Comparison of ENCODE assay signal across 12 mouse cellular contexts in genomic region chr5:28466351-28466750, GRCm38 (mm10). TPM values are rescaled to one million over a fixed set of nuclear protein-coding genes. Genes with fewer than 3 reads are reported as not detected.
A peak's percentile ranks its signal among the peaks of the same experiment; 100 is the strongest.
DNase-seq lines count a peak whose midpoint lies in the region; ATAC-seq lines count a peak whose summit lies in the region.
"Had no signal": no experiment of that assay in that cellular context is flagged by ENCODE, and none has a peak within 500 bp of the region (broad histone marks: within the 10 kb centered on the region; RNA-seq: fewer than 3 reads in every experiment).

No protein-coding gene starts in this region.

- H3K9me3 ChIP-seq in heart, embryonic 11.5 days (replicated peaks; ENCODE audit: control insufficient read depth, low read length) = no peaks in the 10 kb centered on the region
- H3K9me3 ChIP-seq in neural tube, embryonic 11.5 days (ENCODE audit: control insufficient read depth, low read length) = no peaks in the 10 kb centered on the region
- no peaks in the 10 kb centered on the region for H3K9me3 ChIP-seq in limb, embryonic 11.5 days (ENCODE audit: control insufficient read depth, low read length)
- no peaks in the 10 kb centered on the region for H3K9me3 ChIP-seq in stomach, embryonic 15.5 days

- intact Hi-C loops in heart, postnatal 10 days (cut with DNase I) = loop anchor here (5.0 kb wide), 1 partner anchor 826 kb away; no protein-coding TSS in a partner anchor

- peak overlapping the region; percentile 28 for H3K4me3 ChIP-seq in heart, embryonic 11.5 days (ENCODE audit: low read depth, low read length)
- H3K4me3 ChIP-seq in neural tube, embryonic 11.5 days (ENCODE audit: low read depth, low read length) = peak overlapping the region; percentile 31
- peak overlapping the region; percentile 20 for H3K4me3 ChIP-seq in limb, embryonic 11.5 days (ENCODE audit: low read depth, low read length)
- peak overlapping the region; percentile 52 for H3K4me3 ChIP-seq in stomach, embryonic 15.5 days (replicated peaks)

- DNase-seq in heart, postnatal 10 days = no peak
- DNase-seq in neural tube, embryonic 11.5 days (ENCODE audit: low spot score) = no peak
- DNase-seq in neural tube, embryonic 10.5 days (ENCODE audit: extremely low spot score, low spot score) = no peak
- no peak for DNase-seq in limb, embryonic 11.5 days (ENCODE audit: low spot score)
- no peak for DNase-seq in kidney, postnatal 10 days
- no peak for DNase-seq in layer of hippocampus, adult 11-12 months (ENCODE audit: low spot score)
- DNase-seq: cerebellum, adult 8-10 months; thymus, postnatal 36 days had no signal

- H3K27ac ChIP-seq in heart, embryonic 11.5 days (ENCODE audit: low read depth, low read length) = no peak overlapping the region
- H3K27ac ChIP-seq in neural tube, embryonic 11.5 days (ENCODE audit: low read depth, low read length) = no peak overlapping the region
- no peak overlapping the region for H3K27ac ChIP-seq in limb, embryonic 11.5 days (replicated peaks; ENCODE audit: low read depth, low read length)
- H3K27ac ChIP-seq in stomach, embryonic 15.5 days = peak overlapping the region; percentile 82

- peak overlapping the region; percentile 60 for H3K4me2 ChIP-seq in heart, embryonic 11.5 days
- peak overlapping the region; percentile 73 for H3K4me2 ChIP-seq in neural tube, embryonic 11.5 days (ENCODE audit: low read depth)
- H3K4me2 ChIP-seq in limb, embryonic 11.5 days (ENCODE audit: low read depth, severe bottlenecking) = peak overlapping the region; percentile 37
- H3K4me2 ChIP-seq in stomach, embryonic 15.5 days = peak overlapping the region; percentile 84

- no peak for ATAC-seq in heart, embryonic 11.5 days (replicated peaks; ENCODE audit: insufficient number of reproducible peaks, low FRiP score, low TSS enrichment)
- no peak for ATAC-seq in neural tube, embryonic 11.5 days (ENCODE audit: insufficient read depth, low FRiP score, low TSS enrichment)
- ATAC-seq in limb, embryonic 11.5 days (ENCODE audit: insufficient number of reproducible peaks, low FRiP score, low TSS enrichment, low read depth) = no peak
- ATAC-seq in stomach, embryonic 15.5 days (ENCODE audit: insufficient read depth, low FRiP score, low read depth) = no peak

- H3K27me3 ChIP-seq in heart, embryonic 11.5 days (ENCODE audit: control insufficient read depth, insufficient read depth, low read length) = peaks cover 88% of the 10 kb centered on the region
- peaks cover 72% of the 10 kb centered on the region for H3K27me3 ChIP-seq in neural tube, embryonic 11.5 days (ENCODE audit: control insufficient read depth, insufficient read depth, low read length)
- H3K27me3 ChIP-seq in limb, embryonic 11.5 days (ENCODE audit: control insufficient read depth, insufficient read depth, low read length) = peaks cover 75% of the 10 kb centered on the region
- peaks cover 78% of the 10 kb centered on the region for H3K27me3 ChIP-seq in stomach, embryonic 15.5 days (replicated peaks)

- no peak overlapping the region for H3K9ac ChIP-seq in heart, embryonic 11.5 days (ENCODE audit: low read depth, low read length)
- H3K9ac ChIP-seq in neural tube, embryonic 11.5 days (ENCODE audit: low read length) = no peak overlapping the region; the same call in 1 of the 2 replicates
- no peak overlapping the region for H3K9ac ChIP-seq in limb, embryonic 11.5 days (ENCODE audit: low read length)
- 0 out of 2 replicates have a peak overlapping the region, but pooled peaks have one; percentile 3 for H3K9ac ChIP-seq in stomach, embryonic 15.5 days

- under 1% methylated on average over 15 of the region's 15 CpGs for WGBS in heart, embryonic 11.5 days (ENCODE audit: insufficient replicate concordance)
- under 1% methylated on average over 15 of the region's 15 CpGs for WGBS in neural tube, embryonic 11.5 days
- WGBS in limb, embryonic 11.5 days = 1% methylated on average over 15 of the region's 15 CpGs
- WGBS in stomach, embryonic 15.5 days = 2% methylated on average over 14 of the region's 15 CpGs

- H3K4me1 ChIP-seq in heart, embryonic 11.5 days (ENCODE audit: control insufficient read depth, insufficient read depth, low read length) = peaks cover 7% of the 10 kb centered on the region; the same call in 1 of the 2 replicates
- H3K4me1 ChIP-seq in neural tube, embryonic 11.5 days (ENCODE audit: control insufficient read depth, insufficient read depth, low read length) = peaks cover 3% of the 10 kb centered on the region; the same call in 1 of the 2 replicates
- peaks cover 11% of the 10 kb centered on the region; the same call in 1 of the 2 replicates for H3K4me1 ChIP-seq in limb, embryonic 11.5 days (ENCODE audit: control insufficient read depth, insufficient read depth, low read length)
- H3K4me1 ChIP-seq in stomach, embryonic 15.5 days = 0 out of 2 replicates have a peak, but pooled peaks cover 3% of the 10 kb centered on the region

- no peaks in the 10 kb centered on the region for H3K36me3 ChIP-seq in heart, embryonic 11.5 days (ENCODE audit: control insufficient read depth, insufficient read depth, low read length)
- no peaks in the 10 kb centered on the region for H3K36me3 ChIP-seq in neural tube, embryonic 11.5 days (ENCODE audit: control insufficient read depth, insufficient read depth, low read length)
- no peaks in the 10 kb centered on the region for H3K36me3 ChIP-seq in limb, embryonic 11.5 days (ENCODE audit: control insufficient read depth, insufficient read depth, low read length)
- no peaks in the 10 kb centered on the region for H3K36me3 ChIP-seq in stomach, embryonic 15.5 days

RNA-seq across cellular contexts. Expression of gene Shh, which starts 0.7 kb away (rescaled TPM):
- polyA plus RNA-seq in heart, embryonic 11.5 days (2014; fragmentation: Nextera tagmentation; extraction: Ambion mirVana) = 0.10 and 0.13 TPM in 2 replicates
- total RNA-seq in heart, postnatal 10 days (2021) = not detected
- 1.9 and 2.5 TPM in 2 replicates for polyA plus RNA-seq in neural tube, embryonic 11.5 days (2014; fragmentation: Nextera tagmentation; extraction: Ambion mirVana)
- 1.2 and 1.3 TPM in 2 replicates for polyA plus RNA-seq in limb, embryonic 11.5 days (2014; fragmentation: Nextera tagmentation; extraction: Ambion mirVana)
- 7.4 and 7.9 TPM in 2 replicates for polyA plus RNA-seq in stomach, embryonic 15.5 days (2015; fragmentation: Nextera tagmentation; extraction: Ambion mirVana)
- total RNA-seq: gastrocnemius, adult 18-20 months had no signal
- polyA plus RNA-seq: liver, embryonic 16.5 days had no signal
